Mouse (Mus musculus): ENCODE measurements at regions not wholly inside any gene's neighbourhood (a gene's known extent, or its start where the extent isn't known, plus 50 kb on each side); places are given as distances from the start of the nearest gene placed in this dataset.
A peak's percentile ranks its signal among the peaks of the same experiment; 100 is the strongest.

DNA sequence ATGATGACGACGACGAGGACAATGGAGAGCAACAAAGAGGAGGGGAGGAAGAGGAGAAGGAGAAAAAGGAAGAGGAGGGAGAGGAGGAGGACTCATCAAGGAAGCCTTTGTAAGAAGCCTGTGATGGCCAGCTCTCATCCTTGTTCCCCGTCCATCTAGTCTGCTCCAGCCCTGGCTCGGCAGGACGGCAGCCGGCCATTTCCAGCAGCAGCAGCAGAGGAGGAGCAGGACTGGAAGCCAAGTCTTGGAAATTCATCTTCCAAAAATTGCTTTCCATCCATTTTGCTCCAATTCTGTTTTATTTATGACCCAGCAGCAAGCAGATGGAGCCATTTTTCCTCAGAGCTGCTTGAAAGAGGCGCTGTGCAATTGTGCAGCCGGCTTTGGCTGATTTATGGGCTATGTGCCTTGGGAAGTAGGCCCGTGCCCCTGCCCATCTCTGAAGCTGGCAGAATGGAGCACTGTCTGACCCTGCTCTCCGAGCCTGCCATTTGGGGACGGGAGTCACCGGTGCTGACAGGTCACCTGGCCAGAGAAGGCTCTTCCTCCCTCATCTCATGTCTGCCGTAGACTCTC, 231.2 kb upstream of the N4bp1 start:
- peak; percentile 12 for DNase-seq

DNA sequence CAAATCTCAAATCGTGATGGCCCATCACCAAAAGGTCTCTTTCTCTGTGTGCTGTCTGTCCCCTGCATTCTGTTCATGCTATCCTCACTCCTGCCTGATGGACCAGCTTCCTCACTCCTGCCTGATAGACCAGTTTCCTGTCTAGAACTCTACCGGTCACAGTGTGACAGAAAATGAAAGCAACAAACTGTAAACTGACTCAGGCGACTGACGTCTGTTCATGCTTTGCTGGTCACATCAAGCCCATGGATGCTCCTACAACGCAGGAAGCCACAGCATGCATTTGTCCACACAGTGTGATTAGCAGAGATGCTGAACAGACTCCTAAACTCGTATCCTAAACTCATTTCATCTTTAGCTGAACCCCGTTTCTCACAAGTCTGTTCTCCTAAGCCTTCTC, 227.3 kb upstream of the N4bp1 start:
- no peak for DNase-seq

DNA sequence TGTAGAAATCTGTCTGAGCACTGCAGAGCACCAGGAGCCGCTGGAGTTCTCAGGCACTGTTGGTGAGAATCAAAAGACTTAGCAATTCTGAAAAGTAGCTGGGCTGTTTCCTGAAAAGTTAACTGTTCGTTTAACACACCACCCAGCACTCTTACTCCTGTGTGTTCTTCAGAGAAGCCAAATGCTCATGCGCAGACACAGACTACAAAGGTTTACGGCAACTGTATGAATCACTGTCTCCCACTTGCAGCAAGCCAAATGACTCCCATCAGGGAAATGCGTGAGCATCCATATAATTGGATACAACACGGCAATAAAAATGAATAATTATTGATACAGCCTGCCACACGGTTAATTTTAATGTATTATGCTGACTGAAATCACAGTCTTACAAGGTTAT, 220.0 kb upstream of the N4bp1 start:
- no peak for DNase-seq

DNA sequence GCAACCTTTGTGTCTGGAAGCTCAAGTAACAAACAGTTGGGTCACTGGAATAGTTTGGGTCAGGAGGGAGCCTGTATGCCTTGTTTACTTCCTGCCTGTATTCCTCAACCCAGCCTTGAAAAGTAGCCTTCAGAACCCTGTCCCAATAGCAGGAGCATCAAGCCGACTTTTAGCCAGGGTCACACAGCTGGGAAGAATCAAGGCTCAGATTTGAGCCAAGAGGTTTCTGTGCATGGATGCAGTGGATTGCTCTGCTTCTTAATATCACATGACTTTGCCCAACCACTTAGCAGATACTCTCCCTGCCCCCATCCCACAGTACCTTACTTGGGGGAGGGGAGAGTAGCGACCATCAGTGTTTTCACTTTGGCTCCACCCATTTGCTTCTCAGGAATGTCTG, 210.2 kb upstream of the N4bp1 start:
- DNase-seq = no peak

DNA sequence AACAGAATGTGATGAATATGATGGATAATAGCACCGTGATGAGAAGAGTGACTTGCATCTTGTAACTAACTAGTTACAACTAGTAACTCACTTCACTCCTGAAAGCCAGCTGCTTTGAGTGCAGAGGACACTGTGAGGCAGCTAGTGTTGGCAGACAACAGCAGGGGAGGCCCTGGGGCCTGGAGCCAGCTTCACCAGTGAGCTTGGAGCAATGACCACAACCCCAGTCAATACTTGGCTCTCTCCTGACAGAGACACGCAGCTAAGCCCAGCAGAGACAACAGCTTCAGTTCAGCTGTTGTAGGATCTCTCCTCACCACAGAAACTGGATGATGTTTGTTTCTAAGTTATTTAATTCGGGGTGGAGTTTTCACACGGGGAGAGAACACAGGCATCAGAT, 209.6 kb upstream of the N4bp1 start:
- peak; percentile 33 for DNase-seq

DNA sequence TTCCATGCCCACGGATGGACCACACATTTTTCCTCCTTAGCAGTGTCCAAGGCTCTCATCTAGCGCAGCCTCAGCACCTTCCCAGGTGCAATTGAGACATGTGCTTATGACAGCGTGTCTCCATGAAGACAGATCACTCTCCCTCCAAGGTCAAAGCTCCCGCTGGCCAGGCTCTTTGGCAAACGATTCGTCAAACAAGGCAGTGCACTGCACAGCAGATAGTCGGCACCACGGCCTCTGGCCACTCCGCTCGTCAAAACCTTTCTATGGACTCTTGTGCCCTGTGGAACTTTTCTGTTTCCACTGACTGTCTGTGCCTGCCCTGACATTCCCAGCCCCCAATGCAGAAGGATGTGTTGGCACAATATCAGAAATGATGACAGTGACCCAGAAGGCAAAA, 208.7 kb upstream of the N4bp1 start:
- DNase-seq = peak; percentile 38

DNA sequence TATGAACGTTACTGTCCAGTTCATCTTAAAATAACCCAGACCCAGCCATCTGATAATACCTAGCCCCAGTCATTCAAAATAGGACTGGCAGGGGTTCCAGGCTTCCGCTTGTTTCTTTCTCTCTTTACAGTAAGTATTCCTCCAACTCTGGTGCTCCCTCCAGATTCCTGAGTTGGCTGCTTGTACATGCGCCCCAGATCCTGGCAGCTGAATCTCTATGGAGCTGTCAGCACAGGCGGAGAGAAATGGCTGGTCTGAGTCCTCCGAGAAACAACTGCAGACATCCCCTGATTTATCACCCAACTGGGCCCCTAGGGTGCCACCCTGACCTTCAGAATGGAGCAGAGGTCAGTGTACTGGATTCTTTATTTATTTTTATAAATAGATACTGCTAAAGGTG, 208.0 kb upstream of the N4bp1 start:
- DNase-seq = no peak

DNA sequence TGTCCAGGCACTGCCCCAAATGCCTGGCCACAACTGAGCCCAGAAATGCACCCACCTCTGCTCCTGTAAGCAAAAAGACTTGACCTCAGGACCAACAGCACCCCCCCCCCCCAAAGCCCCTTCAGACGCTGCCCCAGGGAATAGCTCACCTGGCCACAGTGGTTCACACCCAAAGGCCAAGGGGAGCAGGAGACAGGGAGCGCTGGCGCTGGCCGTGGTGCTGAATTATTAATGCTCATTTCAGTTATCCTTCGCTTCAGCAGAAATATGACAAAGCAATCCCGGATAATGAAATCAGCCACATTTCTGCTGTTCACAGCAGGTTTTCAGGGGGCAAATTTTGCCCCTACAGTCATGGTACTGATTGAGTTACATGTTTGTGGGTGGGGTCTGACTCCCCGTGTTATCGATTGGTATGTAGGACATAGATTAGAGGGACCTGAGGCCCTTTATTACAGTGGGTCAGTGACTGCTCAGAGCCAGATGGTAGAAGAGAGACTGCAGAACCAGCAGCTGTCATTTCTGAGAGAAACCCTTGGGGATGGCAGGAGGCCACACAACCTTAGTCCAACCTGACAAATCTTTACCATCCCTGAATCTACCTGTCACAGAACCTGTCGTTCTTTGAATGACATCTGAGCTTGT, 202.5 kb upstream of the N4bp1 start:
- peak; percentile 35 for DNase-seq

DNA sequence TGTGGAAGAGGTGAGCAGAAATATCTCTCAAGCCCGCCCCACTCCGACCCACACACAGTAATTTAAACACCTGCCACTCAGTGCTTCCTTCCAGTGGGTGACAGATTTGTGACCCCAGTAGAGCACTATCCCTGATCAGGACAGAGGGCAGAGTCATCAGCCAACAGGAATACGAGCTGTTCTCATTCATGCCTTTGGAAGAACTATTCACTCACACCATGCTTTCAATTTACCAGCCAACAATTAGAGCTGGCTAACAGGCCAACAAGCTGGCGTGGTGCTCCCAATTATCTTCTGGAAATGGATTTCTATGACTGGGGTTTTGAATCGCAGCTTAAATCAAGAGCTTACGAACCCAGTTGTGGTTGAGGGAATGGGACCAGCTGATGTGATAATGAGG, 193.2 kb upstream of the N4bp1 start:
- DNase-seq = no peak

DNA sequence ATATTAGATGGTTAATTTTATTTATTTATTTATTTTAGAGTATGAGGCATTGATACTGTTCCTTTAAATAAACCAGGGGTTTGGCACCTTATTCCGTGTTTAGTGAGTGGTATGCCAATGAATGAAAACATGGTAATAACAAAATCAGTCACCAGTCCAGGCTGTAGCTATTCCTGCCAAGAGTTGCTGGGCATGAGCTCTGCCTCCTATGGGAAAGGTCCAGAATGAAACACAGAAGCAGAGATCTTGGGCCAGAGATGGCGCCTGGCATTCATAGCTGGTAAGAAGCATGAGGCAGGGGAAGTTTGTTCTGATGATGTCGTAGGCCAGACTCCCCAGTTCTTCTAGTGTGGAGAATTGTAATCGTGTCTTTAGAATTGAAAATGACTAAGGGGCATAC, 190.9 kb upstream of the N4bp1 start:
- no peak for DNase-seq

DNA sequence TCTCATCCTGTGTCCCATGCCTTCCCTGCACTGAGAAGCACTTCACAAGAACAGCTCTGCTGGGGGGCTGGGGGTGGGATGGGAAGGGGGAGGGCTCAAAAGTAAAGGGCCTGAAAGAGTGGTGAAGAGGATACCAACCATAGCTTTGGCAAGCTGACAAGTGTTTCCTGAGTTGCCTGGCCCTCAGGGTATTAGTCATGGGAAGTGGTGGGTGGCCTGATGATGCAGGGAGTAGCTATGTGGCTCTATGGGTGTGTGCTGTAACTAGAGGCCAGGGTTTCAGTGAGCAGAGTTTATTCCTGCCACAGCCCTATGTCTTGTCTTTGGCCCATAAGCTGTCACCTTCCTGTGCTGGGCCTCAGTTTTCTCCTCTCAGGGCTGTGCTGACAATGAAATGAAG, 186.2 kb upstream of the N4bp1 start:
- DNase-seq = peak; percentile 12

DNA sequence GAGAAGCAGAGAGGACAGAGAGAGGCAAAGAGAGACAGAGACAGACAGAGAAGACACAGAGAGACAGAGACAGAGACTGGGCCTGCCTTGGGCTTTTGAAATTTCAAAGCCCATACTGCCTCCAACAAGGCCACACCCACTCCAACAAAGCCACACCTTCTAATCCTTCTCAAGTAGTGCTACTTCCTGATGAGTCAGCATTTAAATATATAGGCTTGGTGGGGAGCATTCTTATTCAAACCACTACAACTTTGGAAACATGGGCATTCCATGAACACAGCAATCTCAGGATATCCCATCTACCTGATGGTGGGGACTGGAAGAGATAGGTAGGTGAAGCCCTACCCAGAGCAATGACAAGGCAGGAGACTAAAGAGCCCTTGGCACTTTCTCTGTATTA, 182.0 kb upstream of the N4bp1 start:
- DNase-seq = no peak

DNA sequence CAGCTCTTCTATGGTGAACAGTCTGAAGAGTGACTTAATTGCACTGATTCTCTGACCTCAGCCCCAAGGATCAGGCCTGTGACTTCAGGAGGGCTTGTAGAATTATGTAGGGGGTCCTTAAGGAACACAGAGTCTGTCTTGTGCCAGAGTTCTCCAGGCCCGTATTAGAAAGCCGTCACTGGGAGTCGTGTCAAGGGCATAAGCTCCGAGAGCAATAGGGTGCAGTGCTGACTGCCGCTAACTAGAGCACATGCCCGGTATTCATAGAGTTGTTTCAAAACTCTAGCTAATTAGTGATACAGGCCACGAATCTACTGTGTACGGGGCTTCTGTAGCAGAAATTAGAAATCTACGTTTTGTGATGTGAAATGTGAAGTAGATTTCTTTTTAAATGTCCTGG, 179.7 kb upstream of the N4bp1 start:
- no peak for DNase-seq

DNA sequence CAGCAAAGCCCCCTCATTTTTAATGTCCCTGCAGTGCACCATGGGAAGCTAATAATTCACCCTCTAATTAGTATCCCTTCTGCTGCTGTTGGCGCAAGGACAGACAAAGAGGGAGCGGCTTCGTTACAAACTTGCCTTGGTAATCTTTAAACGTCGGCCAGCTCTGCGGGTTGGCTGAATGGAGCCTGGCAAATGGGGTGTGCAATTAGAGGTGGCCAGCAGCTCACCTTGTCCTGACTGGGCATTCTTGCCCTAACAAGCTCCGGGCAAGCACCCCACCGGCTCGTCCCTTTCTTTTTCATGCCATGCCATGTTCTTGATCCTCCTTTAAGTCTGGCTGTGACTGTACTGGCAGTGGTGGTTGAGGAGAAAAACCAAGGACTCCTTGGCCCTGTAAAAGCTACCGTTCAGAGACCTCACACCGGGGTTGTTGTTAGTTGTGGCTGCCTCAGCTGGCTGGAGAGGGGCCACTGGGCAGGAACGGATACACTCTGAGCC, 179.2 kb upstream of the N4bp1 start:
- no peak for DNase-seq

DNA sequence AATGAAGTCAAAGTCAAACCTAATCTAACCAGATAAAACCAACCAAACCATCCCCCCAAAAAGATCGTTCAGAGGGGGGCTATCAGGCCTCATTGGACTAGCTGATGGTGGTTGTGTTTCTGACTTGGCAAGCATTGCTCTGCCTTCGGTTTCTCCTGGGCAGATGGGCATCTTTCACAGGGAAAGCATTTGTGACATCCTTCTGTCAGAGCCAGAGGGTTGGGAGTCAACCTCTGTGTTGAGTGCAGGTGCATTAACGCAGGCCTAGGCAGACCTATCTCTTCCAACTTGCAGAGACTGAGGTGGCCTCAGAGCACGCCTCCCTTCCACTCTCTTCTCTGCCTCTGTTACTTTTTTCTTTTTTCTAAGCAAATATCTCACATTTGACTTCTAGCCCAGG, 178.5 kb upstream of the N4bp1 start:
- no peak for DNase-seq

DNA sequence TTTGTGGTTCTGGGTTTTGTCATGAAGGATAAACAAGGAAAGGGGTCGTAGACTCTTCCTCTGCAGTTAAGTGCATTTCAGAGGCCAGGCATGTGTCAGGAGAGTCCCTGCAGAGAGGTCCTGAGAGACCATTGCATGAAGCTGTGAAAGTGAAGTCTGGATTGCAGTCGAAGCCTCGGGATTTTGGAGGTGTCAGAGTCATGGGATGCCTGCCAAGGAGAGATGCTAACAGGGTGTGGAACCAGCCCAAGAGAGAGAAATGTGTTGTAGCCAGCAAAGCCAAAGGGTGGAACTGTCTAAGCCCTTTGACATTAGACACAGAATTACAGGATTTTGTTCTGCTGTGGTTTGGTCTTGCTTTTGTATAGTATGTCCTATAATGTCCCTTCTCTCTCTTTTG, 164.7 kb upstream of the N4bp1 start:
- DNase-seq = no peak

DNA sequence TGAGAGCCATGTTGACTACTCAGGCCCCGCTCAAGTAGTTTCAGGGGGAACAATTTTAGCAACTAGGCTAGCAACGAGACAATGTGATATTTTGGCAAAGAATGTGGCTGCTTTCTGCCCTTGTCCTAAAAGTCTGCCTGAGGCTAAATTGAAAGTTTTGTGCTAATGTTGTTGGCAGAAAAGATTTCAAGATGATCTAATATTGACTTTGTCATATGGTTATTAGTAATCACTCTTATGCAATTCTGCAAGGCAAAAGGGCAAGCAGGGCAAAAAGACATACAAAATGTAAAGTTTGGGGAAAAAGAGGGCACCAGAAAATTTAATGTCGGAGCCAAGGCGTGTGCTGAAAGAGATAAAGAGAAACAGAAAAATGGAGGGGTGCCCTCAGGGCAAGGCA, 164.1 kb upstream of the N4bp1 start:
- DNase-seq = no peak

DNA sequence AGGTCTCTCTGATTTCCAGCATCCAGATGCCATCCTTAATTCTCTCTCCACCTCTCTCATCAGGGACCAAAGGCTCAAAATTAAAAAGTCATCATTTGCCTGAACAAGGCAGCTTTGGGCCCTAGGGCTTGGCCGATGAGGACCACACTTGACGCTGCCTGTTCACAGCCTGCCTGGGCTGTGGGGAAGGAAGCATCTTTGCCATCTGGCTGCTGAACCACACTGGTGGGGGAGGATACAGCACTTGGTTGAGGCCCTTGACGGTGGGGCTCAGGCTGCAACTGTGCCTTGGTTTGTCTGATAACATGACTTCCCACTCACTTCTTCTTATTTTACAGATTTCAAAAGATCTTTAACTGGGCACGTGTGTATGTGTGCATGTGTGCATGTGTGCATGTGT, 161.5 kb upstream of the N4bp1 start:
- no peak for DNase-seq

DNA sequence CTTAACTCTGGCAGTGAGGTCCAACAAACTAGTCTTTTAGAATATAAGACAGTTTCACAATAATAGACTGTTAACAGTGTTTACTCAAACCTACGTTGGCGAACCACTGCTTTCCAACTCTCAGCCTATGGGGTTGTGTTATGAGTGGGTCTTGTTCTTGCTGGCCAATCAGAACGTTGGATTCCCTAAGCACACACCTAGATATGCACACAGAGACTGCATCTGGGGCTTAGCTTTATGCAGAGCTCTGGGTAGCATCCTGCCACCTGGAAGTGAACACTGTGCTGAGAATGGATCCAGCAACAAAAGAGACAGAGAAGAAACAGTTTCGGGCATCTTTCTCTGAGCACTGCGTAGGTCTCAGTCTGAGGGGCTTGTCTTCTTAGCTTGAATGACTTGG, 158.0 kb upstream of the N4bp1 start:
- no peak for DNase-seq

DNA sequence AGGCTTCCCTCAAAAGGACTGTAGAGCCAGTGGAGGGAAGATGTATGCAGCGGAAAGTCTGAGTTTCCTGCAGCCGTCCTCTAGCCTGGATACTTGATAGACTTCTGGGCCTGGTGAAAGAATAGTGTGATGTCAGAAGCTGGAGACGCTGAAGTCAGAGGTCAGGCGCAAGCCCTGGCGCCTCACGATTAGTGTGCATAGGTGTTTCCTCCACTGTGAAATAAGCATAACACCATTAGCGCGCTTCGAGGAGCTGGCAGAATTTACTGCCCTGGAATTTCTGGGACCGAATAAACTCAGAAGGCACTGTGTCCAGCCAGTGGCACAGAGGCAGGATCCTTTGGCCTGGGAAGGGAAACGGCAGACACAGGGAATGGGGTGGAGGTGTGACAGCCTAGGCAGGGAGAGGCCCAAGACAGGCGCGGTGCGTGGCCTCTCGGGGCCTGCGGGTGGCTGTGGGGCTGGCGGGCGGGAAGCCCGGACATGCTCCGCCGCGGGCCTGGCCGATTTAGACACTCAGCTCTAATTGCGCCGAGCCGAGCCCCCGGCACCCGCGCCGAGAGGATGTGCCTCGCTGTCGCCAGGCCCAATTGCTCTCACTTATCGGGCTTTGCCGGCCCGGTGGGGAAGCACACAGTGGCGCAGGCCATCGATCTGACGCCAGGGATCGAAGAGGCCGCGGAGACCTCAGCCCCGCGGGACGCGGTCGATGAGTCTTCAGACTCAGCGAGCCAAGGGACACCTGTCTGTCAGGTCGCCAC, 152.7 kb upstream of the N4bp1 start:
- peak; percentile 4 for DNase-seq

DNA sequence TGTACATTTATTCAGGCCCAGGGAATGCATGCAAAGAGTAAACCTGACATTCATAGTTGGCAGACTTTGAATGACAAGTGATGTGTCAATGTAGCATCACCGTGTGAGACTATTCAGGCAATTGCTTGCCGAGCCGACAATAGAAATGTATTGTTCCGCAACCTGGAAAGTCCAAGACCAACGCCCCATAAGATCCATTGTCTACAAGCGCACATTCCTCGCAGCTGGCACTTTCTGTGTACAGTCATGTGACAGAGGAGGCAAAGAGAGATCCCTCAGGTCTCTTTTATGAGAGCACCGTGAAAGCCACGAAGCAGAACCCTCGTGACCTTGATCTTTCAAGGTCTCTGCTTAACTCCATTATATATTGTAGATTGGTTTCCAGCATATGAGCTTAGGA, 150.9 kb upstream of the N4bp1 start:
- DNase-seq = no peak

DNA sequence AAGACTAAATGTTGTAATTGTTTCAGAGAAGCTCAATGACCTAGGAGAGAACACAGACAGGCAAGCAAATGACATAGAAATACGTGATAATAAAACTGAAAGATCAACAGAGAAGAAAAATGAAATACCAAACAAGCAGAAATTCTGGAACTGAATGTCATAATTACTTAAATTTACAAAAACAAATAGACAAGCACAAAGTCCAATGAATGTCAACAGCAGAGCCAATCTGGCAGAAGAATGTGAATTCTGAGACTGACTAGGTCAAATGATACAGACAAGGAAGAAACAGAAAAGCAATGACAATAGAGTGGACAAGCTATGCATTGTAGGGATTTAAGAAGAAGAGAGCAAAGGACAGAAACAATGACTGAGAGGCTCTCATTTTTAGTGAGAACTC, 143.1 kb upstream of the N4bp1 start:
- no peak for DNase-seq

DNA sequence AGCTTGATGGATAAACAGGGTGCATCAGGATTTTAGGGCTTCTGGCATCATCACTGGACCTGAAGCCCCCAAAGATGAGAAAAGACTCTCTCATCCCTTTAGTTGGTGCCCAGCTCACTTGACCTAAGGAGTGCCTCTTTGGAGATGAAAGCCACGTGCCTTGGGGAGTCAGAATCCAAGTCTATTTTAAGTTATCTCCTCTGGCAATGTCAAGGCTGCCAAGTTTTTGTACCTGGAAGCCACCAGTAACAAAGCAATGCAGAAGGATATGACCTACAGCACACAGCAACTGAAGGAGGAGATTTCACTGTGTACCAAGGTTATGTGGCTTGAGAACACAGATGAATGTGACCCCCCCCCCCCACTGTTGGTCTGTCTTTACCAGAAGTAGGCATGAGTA, 140.9 kb upstream of the N4bp1 start:
- no peak for DNase-seq

DNA sequence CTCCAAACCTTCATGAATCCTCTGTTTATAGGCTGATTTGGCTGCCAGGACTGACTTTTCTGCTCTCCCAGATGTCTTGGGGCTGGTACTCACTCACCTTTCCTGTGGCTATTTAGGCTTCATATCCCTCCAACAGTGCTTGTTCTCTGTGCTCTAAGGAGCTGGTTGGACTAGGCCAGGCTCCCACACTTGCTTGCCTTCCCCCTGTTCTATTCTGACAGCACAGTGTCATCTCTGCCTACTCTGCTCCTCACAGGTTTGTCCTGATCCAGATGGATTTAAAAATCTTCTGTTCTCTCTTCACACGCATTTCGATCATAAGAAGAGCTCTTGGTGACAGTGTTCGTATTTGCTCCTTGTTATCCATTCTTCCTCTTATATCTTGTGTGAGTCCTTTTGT, 134.7 kb upstream of the N4bp1 start:
- DNase-seq = no peak

Measured in adrenal gland, adult 2 months (tissue).